Mouse (Mus musculus): ENCODE measurements around the gene Mettl18.
"Not testable (repeated sequence)": the region's sequence is repeated elsewhere in the genome, so short reads cannot be mapped to it uniquely, and the experiment has no call there.

The Mettl18 gene

DNA sequence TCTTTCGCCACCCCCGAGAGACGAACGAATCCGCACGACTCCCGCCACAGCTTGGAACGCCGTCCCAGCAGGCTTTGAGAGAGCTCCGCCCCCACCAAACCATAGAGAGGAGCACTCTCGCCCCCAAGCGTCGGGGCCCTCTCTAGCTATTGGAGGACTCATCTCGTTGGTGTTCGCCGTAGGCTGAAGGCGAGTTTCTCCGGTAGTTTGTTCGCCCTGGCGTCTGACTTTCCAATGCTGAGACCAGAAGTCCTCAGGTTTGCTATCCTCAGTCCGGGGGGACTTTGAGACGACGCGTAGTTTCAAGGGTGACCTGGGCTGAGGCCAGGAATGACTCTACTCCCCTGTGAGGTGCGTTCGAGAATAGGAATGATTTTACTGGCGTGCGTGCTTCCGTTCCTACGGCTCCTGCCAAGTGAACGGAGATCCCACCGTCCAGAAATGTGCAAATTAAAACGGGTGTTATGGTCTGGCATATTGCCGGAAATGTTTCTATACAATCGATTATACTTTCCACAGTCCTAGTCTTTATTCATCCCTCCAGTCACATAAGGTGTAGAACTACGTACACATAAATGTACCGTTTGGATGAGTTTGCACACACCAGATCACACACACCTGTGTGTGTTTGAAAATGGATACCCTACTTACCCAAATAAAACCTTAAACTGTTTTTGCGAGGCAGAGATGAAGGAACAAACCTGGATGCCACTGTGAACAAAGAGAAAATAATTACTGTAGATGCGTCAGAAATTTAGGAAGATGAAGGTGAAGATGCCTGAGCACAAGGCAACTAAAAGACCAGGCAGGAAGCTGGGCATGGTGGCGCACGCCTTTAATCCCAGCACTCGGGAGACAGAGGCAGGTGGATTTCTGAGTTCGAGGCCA, at the start of gene Mettl18, which contains the start of gene BC055324:
Mettl18 (plus strand) TSS at position 169 of the 888 bp plus-strand sequence.
BC055324 (minus strand) TSS at position 76 of the 888 bp plus-strand sequence.
- DNase-seq (ENCODE audit: low read depth in 1 of 2, low spot score in 2 of 2) = peak; percentile 77 to 87

DNA sequence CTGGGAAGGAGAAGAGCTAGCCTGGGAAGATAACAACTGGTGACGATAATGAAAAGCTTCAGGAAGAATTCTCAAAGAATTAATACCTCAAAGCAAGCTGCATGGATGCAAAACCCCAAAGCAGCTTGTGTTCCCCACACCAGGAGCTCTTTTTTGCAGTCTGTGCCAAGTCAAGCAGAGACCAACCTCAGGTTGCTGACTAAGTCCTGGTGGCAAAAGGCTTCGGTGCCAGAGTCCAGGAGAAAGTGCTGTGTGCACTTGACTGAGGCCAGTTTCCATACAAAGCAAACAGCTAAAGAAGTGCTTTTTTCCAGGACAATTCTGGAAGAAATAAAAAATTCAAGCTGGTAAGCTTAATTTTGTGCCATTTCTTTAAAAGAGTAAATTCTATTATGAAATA, 41.3 kb upstream of the Mettl18 start:
- no peak for DNase-seq (ENCODE audit: low read depth in 1 of 2, low spot score in 2 of 2)

DNA sequence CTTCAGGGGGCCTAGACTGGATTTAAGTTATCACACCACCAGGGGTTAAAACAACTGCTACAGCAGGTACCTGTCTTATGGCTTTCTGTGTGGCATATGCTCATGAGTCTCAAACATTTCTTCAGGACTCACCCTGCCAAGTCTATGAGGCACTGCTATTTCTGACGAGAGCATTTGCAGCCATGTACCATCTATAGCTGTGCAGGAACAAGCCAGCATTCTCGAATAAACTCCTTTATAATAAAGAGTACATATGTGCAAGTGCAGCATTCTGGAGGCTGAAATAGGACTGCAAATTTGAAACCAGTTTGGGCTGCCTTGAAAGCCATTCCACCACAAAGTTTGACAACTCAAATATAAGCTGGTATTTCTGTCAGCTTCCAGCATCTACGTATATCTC, 36.7 kb upstream of the Mettl18 start:
- no peak for DNase-seq (ENCODE audit: low read depth in 1 of 2, low spot score in 2 of 2)

DNA sequence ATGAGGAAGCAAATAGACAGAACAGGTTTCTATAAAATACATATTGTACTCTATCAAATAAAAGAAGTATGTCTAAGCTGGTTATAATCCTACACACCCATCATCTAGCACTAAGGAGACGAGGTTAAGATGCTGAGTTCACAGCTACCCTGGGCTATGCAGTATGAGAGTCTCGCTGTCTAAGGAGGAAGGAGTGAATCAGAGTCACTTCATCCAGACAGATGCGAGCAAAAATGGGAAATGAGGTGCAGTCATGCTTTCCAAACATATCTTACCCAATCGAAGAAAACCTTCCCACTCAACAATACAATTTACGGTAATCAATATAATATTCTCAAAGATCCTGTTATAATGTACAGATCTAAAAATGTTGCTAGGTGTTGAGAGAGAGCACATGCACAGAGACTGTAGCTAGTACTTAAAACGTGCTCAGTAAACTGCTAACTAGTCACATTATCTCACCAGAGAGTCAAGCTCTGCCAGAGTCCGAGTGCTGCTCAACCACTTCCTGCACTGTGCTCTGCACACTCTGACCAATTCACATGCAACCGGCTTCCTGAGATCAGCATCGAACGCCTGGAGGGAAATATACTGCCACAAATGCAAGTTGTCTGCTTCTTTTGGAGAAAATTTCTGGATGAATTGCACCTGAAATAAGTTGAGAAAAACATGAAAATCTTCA, 30.5 kb upstream of the Mettl18 start:
- DNase-seq (ENCODE audit: low read depth in 1 of 2, low spot score in 2 of 2) = no peak

DNA sequence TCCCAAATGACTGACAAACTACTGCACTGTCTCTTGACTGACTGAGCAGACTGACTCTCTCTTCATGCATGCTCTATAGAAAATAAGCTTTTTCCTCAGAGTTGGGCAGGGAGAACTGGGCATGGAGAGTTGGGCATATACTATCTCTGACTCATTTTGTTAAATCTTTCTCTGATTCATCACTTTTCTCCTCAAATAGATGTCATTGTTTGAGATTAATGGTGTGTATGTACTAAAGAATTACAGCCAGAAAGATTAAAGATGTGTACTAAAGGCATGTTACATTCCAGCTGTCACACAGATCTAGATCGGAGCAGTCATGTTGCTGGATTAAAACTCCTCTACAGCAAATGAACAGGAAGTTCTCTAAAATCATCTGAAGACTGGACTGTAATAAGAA, 20.2 kb upstream of the Mettl18 start:
- DNase-seq (ENCODE audit: low read depth in 1 of 2, low spot score in 2 of 2) = no peak

DNA sequence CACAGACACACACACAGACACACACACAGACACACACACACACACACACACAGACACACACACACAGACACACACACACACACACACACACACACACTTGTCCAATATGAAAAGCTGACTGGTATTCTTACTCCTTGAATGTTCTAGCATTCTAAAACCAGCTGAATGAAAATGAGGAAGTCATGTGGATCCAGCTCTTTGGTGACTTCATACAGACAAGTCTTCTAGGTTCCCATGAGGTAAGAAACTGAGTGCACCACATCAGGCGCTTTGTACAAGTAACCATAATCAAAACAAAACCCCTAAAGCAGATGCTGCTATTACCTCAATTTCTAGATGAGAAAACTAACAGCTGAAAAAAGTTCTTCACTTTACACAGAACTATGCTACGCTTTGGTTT, 19.6 kb upstream of the Mettl18 start:
- no peak for DNase-seq (ENCODE audit: low read depth in 1 of 2, low spot score in 2 of 2)

DNA sequence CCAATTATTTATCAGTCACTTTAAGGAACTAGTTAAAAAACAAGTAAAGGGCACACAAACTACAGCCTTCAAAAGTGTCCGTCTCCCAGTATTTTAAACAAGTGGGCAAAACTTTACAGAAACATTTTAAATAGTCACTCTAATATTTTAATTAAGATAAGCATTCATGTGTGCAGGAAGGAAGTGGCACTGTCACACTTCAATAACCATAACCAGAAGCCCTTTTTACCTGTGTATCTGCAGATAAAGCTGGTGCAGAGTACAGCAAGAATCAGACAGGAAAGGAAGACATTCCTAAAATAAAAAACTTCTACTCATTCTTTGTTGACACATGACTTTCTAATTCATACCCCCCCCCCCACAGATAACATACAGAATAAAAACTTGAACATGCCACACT, 18.2 kb upstream of the Mettl18 start:
- no peak for DNase-seq (ENCODE audit: low read depth in 1 of 2, low spot score in 2 of 2)

DNA sequence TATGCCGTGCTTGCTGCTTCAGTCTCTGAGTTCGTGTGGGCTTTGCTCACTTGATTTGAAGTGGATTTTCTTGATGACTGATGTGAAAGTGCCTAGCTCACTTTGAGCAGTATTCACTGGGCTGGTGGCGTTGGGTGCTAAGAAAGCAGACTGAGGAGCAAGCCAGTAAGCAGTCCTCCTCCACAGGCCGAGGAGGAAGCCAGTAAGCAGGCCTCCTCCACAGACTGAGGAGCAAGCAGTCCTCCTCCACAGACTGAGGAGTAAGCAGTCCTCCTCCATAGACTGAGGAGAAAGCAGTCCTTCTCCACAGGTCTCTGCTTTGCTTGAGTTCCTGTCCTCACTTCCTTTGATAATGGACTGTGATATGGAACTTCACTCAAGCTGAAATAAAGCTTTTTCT, 2.3 kb upstream of the Mettl18 start:
- no peak for DNase-seq (ENCODE audit: low read depth in 1 of 2, low spot score in 2 of 2)

DNA sequence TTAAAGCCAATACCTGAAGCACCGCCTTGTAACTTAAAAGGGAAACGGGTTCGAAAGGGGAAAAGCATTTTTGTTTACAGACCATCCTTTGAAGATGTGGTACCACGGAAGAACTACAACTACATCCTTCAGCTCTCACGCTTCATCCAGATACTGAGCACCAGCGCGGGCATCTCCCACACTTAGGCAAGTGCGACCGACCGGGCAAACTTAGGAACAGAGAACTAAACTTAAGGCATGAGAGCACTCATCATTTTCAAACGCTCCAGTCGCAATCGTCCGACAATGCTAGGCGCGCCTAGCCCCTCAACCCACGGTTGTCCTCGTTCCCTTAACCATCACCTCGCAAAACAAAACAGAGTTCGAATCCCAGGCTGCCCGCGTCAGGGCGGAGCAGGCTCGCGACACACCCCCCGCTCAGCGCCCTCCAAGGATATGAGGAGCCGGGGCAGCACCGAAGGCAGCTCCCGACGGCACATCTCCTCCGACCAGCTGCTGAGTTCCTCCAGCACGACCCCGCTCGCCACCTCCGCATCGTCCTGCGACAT, 442 bp upstream of the Mettl18 start:
- no peak for DNase-seq (ENCODE audit: low read depth in 1 of 2, low spot score in 2 of 2)

DNA sequence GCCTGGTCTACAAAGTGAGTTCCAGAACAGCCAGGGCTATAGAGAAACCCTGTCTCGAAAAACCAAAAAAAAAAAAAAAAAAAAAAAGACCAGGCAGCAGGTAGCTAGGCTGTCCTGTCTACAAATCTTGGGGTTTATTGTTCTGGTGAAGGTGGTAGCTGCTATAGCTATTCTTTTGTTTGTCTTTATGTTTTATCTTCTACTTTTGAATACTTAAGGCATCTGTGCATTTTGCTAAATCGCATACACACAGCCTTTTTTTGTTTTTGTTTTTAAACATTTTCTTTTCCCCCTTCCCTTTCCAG, 872 bp downstream of the Mettl18 start:
- no peak for DNase-seq (ENCODE audit: low read depth in 1 of 2, low spot score in 2 of 2)

DNA sequence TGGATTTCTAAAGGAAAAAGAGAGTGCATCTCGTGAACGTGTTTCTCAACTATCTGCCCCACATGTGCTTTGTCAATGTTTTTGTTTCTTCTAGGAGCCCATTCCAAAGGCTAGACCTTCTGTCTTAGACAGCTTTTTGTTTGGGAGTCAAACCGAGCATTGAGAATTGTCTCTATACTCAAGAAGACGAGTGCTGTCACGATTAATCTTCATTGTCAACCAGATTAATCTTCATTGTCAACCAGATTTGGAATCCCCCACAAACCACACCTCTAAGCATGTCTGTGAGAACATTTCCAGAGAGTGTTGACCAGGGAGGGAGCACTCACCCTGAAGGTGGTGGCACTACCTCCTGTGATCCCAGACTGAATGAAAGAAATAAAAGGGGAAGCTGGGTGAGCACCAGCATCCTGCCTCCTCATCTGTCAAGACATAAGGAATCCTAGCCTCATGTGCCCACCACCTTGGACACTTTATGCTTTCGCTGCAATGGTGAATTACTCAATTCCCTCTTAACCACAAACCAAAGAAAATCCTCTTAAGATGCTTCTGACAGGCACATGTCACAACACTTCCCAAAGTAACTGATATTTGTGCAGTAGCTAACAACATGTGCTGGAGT, 7.3 kb downstream of the Mettl18 start:
- DNase-seq (ENCODE audit: low read depth in 1 of 2, low spot score in 2 of 2) = no peak

DNA sequence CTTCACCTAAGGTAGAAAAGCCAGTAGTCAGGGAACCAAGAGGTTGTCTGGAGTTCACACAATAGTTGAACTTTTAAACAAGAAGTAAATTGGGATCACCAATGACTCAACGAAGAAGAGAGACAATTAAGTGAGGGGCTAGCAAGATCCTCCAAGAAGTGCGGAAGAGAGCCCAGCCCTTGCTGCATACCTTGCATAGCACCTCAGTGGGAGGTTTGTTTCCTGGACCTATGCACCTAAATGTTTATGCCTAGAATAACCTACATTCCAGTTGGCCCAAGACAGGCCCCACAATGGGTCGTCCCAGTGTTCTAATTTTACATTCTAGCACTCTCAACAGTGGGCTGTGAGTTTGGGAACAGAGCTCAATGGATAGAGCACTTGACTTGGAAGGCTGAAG, 9.6 kb downstream of the Mettl18 start:
- no peak for DNase-seq (ENCODE audit: low read depth in 1 of 2, low spot score in 2 of 2)

DNA sequence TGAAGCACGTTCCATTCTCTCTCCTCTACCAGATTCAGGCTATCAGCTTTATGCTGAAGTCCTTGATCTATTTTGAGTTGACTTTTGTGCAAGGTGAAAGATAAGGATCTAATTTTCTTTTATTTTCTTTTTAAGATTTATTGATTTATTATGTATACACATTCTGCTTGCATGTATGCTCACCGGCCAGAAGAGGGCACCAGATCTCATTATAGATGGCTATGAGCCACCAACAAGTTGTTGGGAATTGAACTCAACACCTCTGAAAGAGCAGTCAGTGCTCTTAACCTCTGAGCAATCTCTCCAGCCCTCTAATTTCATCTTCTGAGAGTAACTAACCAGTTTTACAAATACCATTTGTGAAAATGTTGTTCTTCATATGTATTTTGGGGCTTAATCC, 14.5 kb downstream of the Mettl18 start:
- no peak for DNase-seq (ENCODE audit: low read depth in 1 of 2, low spot score in 2 of 2)

DNA sequence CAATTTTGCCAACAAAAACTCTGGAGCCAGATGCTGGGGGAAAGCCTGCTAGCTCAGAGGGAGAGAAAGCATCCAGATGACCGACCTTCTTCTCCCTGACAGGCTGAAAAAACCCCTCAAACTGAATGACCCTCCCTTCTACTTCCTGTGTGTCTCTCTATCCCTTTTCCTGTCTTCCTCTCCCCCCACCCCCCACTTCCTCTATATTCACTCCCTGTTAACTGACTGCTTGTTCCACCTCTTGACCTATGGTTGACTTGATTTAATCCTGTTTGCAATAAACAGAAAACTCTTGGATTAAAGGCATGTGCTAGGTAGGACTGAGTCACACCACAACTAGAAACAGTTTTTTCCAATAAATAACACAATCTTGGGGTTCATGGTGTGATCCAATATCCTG, 19.9 kb downstream of the Mettl18 start:
- no peak for DNase-seq (ENCODE audit: low read depth in 1 of 2, low spot score in 2 of 2)

DNA sequence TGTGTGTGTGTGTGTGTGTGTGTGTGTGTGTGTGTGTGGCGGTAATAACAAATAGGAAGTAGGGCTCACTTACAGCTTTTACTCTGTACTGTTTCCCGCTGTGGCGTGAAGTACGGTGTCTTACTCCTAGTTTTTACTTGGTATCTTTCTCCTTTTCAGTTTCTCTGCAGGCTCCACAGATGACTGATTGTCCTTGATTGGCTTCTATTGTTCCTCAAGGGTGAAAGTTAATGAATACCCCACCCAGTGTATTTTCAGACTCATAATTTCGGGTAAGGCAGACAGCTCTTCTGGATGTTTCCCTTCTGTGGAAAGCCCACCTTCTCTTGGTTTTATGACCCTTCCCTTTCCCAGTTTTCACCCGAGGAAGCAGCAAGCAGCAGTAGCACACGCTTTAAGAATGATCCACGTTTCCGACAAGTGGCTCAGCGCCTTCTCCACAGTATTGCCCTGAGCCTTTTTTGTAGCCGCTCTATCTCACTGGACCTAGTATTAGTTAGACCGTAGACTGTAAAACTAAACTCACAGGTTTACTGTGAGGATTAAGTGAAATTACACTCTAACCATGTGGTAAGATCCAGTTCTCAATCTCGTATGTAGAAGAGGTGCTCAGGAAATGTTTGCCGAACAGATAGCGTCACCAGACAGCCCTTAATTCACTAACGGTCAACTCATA, 23.7 kb downstream of the Mettl18 start:
- DNase-seq (ENCODE audit: low read depth in 1 of 2, low spot score in 2 of 2) = no peak

DNA sequence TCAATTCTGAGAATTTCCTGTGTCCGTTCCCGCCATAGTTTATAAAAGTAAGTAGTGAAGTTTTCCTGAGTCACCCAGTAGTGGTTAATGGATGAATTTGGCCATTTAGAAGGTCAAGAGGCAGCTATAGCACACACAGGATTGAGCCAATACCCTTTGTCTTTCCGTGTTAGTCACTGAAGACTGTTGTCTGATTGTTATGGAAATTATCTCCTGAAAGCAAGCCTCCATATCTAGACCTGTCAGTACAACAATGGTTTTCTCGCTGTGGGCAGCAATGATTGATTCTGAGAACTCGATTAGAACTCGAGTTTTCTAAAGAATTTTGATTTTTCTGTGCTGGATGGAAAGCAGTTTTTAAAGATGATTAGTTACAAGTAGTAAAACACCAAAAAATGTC, 25.1 kb downstream of the Mettl18 start:
- DNase-seq (ENCODE audit: low read depth in 1 of 2, low spot score in 2 of 2) = no peak

DNA sequence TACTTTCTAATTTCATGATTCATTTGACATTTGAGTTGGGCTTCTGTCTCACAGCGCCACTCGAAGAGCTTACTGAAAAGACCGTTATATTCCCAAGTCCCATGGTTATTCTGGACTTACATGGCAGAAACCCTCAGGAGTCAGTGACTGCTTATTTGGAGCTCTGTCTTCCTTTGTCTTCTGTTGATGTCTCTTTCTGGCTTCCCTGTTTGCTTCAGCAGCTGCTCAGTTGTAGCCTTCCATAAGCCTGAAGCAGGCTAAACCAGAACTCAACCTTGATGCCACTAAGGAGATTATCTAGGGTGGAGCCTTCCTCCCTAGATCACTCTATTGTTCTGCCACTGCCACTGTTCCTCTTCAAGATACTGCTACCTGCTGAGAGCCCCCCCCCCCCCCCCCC, 26.1 kb downstream of the Mettl18 start:
- DNase-seq (ENCODE audit: low read depth in 1 of 2, low spot score in 2 of 2) = not testable (repeated sequence)

DNA sequence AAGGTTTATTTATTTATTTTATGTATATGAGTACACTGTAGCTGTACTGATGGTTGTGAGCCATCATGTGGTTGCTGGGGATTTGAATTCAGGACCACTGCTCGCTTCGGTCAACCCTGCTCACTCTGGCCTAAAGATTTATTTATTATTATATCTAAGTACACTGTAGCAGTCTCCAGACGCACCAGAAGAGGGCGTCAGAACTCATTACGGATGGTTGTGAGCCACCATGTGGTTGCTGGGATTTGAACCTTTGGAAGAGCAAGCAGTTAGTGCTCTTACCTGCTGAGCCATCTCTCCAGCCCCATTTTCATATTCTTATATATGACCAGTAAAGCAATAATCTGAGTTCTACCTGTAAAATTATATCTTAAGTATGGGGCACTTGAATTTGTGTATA, 27.4 kb downstream of the Mettl18 start:
- not testable (repeated sequence) for DNase-seq (ENCODE audit: low read depth in 1 of 2, low spot score in 2 of 2)

DNA sequence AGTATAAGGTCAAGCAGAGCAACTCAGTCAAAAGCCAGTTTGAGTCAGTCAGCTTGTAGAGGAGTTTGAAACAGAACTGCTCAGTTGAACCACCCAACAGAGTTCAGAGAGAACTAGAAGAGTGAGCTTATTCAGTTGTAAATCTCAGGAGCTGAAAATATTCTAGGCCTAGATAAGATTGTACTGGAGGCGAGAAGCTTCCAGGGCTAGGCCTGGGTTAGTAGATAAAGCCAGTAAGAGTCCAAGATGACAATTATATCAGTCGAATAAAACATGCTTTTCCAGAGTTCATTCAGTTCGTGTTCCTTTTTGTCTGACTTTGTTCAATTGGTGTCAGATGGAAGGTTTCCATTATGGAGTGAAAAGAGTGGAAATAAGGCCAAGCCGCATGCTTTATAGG, 31.0 kb downstream of the Mettl18 start:
- no peak for DNase-seq (ENCODE audit: low read depth in 1 of 2, low spot score in 2 of 2)

DNA sequence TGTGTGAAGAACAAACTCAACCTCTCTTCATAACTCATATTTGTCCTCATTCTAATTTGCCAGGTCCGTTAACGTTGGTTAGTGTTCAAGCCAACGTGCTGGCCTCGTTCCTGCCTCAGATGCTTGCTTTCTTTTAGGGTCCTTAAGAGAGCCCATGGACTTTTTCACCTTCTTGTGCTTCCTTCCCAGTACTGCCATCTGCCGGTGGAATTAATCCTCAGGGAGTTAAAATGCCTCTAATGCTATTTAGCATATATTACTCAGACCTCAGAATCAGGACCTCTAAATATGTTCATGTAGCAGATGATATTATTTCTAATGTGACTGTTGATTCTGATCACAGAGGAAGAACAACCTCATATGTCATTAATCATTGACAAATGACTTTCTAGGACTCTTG, 32.7 kb downstream of the Mettl18 start:
- no peak for DNase-seq (ENCODE audit: low read depth in 1 of 2, low spot score in 2 of 2)

DNA sequence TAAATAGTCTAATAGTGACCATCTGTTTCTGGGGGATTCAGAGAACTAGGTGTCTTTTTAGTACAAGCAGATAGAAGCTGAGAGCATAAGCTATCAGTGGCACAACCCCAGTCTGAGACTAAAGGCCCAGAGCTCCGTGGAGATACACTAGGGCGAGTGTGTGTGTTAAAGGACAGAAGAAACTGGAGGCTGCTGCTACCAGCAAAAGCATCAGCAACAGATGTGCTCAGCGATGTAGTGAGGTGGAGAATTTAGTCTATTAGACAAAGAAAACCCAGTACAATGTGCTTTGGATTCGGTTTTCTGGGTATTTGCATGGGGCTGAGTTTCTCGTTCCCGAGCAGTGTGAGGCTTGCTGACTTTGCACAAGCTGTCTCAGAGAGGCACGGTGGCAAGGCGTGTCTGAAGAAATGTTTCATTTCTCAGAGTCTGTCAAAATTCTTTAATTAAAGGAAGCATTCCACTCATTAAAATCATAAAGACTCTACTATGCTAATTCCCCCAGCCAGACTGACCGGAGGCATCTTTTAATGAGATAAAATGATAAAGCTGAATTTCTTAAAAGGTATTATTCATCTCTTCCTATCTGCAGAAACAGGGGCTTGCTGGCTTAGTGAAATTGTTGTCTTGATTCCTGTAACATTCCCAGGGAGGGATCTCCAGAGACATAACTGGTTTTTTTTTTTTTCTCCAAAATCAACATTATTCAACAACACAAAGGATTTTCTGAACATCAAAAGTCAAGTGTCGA, 45.9 kb downstream of the Mettl18 start:
- DNase-seq (ENCODE audit: low read depth in 1 of 2, low spot score in 2 of 2) = no peak

All from monocyte, adult 2 months (primary cell).